Mouse (Mus musculus): ENCODE results near the gene Cmc2.

The Cmc2 gene

DNA sequence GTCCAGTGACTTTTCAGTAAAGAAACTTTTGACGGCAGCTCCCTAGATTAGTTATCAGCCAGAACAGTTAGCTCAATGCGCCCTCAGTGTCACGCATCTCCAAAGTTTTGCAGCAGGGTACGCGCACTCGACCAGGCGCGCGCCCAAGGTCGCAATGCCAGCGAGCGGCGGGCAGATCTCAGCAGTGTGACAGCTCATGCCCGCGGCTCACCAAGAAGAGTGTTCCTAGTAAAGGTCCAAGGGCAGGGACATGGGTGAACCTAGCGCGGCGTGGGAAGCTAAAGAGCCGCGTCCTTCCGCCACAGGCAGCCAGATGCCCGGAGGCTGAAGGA, 284 bp downstream of the Cmc2 start:
- CTCF ChIA-PET, result interaction anchor here (0.9 kb wide), 1 partner anchor 70 kb away, joined by 3 read pairs; no protein-coding TSS in a partner anchor

DNA sequence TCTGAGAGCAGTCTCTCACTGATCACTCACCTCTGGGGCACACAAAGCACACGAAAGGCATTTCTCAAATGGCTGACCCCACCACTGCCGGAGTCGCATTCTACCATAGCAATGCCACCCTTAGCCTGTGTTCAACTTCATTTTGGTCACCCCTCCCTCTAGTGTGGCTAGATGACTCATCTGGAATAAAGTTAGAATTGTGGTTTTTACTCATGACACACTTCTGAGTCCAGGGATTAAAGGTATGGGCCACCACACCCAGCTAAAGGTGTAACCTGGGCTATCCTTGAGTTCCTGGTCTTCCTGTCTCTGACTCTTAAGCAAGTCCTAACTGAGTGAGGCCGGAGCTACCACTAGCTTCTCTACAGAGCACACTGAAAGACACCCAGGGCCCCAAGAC, 15.4 kb downstream of the Cmc2 start:
- CTCF ChIA-PET, result interaction anchor here (0.6 kb wide), 1 partner anchor 234 kb away, joined by 7 read pairs; no protein-coding TSS in a partner anchor

DNA sequence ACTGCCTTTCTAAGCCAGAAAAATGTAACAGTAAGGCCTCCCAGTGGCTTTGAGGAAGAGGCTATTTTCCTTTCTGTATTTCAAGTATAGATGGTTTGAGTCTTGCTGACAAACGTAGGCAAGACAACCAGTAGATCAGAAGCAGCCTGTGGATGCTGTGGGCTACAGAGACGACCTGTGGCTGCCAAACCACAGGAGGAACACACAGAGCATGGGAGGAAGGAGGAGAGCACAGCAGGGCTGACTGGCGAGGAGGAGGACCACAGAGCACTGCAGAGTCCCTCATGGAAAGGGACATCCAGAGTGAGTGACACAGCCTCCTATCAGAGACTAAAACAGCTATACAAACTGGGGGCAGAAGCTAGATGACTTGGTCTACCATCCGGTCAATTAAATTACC, 16.0 kb downstream of the Cmc2 start:
- CTCF ChIA-PET, result interaction anchor here (0.6 kb wide), 2 partner anchors 233 to 1211 kb away, joined by 4 to 7 read pairs; no protein-coding TSS in a partner anchor

DNA sequence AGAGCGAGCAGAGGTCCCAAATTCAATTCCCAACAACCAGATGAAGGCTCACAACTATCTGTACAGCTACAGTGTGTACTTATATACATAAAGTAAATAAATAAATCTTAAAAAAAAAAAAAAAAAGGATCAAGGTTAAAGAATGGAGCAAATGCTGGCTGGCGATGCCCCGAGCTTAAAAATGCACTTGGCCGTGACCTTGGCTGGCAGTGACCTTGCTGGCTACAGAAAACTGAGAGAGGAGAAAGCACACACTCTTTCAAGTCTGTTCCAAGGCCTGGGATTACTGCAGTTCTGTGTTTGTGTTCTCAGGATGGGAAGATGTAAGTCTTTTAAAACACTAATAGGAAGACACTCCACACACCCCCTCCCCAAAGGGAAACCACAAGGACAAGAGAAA, 16.5 kb downstream of the Cmc2 start:
- CTCF ChIA-PET, result interaction anchor here (0.6 kb wide), 1 partner anchor 1211 kb away, joined by 4 read pairs; no protein-coding TSS in a partner anchor

DNA sequence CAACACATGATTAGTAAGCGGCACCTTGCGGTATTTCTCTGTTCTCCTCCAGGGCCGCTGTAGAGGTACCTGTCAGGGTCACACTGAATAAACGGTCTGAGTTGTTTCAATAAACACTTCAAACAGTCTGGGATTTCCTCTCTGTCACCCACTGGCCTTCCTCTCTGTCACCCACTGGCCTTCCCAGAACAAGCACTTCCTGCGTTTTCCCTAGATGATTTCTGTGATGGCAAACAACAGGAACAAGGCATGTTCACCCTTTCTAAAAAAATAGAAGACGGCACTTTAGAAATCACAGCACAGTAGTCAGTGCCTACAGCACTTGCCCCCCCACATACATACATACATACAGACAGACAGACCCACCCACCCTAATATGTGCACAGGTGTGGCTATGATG, 25.7 kb downstream of the Cmc2 start:
- CTCF ChIA-PET, result no interaction called here

DNA sequence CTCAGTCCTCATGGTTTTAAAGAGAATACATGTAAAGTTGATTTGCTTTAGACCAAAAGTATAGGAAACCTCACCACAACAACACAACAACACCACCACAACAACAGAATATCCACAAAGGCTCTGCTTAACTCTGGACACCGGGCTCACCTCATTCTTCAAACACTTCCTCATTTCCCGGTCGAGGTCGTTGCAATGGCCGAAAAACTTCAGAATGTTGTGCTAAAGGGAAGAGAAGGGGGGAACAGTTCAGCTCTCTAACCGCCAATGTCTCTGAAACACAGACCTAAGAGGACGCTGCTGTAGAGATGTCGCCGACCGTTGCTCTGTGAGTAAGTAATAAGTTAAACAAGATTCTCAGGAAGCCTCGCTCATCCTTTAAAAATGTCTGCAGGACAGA, 27.3 kb downstream of the Cmc2 start:
- CTCF ChIA-PET, result no interaction called here

DNA sequence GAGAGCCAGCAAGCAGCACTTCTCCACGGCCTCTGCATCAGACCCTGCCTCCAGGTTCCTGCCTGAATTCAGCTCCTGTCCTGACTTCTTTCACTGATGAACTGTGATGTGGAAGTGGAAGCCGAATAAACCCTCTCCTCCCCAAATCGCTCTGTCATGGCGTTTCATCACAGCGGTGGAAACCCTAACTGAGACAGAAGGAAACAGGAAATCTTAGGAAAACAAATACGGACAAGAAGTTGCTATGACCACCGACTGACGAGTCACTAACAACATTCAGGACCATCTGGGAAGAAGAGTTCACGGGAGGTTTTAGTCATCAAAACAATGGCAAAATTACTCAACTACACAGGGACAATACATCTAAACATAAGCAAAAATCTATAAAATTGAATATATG, 28.6 kb downstream of the Cmc2 start:
- CTCF ChIA-PET, result no interaction called here

DNA sequence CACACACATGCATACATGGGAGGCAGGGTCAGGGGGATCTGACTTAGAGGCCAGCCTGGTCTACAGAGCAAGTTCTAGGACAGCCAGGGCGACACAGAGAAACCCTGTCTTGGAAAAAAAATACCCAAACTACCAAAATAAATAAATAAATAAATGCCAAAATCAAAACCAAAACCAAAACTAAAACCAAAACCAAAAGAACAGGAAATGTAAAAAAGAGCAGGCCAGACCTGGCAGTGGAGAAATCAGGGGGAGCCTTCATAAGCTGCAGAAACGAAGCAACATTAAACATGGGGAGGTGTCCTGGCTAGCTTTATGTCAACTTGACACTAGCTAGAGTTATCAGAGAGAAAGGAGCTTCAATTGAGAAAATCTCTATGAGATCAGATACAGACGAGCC, 29.1 kb downstream of the Cmc2 start:
- CTCF ChIA-PET, result no interaction called here

DNA sequence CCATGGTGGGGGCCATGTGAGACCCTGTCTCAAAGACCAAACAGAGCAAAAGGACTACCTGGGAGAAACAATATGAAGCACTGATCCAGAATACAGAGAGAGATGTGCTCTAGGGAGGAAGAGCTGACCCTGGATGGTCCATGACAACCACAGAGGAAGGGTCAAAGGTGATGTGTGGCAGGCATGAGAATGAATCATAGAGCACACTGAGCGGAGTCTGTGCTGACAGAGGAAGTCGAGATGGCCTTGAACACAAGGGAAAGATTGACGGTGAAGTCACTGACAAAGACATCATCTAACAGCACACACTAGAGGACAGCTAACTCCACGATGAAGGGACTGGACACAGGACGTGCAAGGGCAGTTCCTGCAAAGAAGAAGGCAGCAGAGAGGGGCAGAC, 29.8 kb downstream of the Cmc2 start:
- CTCF ChIA-PET, result no interaction called here

DNA sequence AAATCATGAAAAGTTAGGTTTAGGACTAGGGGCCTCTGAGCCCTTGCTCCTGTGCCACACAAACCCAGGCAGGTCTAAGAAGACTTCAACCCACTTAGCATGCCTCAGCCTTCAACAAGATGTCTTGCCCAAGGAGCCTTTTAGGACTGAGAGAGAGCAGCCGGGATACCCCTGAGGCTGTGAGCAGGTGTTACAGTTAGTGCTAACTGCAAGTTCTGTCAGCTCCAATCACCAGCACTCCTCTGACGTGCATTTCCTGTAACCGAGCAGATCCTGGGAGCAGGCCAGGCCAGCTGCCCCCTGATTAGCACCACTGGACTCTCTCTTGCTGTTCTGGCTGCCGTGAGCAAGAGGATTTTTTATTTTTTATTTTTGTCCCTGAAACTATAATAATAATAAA, 33.4 kb downstream of the Cmc2 start:
- CTCF ChIA-PET, result no interaction called here

DNA sequence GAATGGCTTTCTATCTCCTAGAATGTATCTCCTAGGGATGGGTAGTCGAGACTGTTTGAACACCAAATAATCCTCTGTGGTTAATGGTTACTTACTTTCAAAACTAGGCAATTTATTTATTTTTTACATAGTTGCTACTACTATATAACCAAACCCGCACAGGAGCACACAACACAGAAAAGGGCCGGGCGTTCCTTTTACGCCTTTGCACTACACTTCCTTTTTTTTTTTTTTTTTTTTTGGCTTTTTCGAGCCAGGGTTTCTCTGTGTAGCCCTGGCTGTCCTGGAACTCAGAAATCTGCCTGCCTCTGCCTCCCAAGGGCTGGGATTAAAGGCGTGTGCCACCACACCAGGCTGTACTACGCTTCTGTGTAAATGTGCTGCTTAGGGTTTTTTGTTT, 39.9 kb downstream of the Cmc2 start:
- CTCF ChIA-PET, result no interaction called here

DNA sequence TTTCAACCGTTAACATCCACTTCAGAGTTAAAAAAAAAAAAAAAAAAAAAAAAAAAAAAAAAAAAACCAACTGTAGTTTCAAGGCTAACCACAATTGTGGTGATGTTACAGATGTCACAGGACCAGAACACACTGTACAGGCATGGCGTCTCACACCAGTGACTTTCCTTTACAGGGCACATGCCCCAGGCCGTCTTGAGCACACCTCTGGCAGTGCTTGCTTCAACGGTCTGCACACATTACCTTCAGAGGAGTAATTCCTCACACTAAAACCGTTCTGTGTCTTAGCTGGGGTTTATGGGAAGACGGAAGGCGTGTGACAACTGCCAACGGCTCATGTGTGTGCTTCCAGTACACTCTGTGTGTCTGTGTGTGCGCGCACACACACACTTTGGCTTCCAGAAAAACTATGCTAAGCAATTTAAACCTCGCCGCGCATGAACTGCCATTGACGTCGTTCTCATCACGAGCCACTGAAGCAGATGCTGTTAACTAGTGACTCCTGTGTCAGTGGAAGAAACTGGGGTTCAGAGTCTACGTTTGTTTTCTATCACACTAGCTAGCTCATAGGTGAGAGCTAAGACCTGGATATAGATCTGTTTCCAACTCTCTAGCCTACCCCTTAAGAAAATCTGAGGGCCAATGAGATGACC, 45.3 kb downstream of the Cmc2 start:
- CTCF ChIA-PET, result no interaction called here

DNA sequence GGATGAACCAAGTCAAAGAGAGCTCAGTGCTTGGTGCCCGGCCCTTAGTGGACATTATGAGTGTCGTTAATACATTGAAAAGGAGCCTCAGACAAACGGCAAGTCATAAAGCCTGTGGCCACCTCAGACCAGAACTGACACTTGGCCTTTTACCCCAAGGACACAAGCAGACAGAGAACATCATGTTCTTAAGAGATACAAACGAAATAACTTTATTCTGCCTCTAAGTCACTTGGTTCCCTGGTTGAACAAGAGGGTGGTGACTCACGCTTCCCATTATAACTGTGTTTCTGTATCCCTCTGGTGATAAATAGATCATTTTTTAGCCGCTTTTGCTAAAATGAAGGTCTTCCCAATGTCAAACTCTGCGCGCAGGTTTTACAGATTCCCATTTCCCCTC, 47.3 kb downstream of the Cmc2 start:
- CTCF ChIA-PET, result interaction anchor here (0.8 kb wide), 1 partner anchor 106 kb away, joined by 3 read pairs; no protein-coding TSS in a partner anchor

DNA sequence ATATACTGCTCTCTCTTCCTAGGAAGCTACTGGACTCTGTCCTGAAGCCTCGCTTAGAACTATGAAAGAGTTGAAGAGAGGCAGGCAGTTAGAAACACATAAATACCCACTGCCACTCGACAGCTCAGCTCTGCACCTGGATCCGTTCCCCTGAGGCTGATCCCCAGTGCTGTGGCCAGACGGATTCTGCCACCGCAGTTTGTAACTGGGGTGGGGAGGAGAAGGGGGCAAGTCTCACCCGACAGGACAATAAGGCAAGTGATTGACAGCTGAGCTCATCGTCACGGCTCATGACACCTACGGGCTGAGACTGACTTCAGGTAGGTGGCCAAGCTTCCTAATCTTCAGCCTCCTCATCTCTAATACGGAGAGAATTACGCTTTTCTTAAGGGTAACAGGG, 47.7 kb downstream of the Cmc2 start:
- CTCF ChIA-PET, result interaction anchor here (0.7 to 0.8 kb wide), 2 partner anchors 73 to 106 kb away, joined by 3 to 4 read pairs; no protein-coding TSS in a partner anchor

DNA sequence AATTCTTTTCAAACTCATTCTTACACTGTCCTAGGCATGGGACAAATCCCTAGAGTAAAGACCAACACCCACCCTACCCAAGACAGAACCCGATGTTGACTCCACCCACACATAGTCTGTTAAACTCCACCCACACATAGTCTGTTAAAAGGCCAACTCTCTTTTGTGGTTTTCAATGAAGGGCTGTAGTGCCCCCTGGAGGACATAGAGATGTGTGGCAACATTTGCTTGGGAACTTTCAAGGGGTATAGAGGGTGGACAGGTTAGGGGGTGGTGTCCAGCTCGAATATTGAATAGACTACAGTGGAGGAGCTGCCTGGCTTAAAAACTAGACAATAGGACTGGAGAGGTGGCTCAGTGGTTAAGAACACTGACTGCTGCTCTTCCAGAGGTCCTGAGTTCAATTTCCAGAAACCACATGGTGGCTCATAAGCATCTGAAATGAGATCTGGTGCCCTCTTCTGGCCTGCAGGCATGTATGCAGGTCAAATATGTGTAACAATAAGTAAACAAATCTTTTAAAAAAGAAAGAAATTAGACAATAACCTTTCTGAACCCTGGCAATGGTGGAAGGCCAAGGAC, 48.4 kb downstream of the Cmc2 start:
- CTCF ChIA-PET, result interaction anchor here (0.6 to 0.7 kb wide), 2 partner anchors 9 to 74 kb away, joined by 4 to 5 read pairs; no protein-coding TSS in a partner anchor

DNA sequence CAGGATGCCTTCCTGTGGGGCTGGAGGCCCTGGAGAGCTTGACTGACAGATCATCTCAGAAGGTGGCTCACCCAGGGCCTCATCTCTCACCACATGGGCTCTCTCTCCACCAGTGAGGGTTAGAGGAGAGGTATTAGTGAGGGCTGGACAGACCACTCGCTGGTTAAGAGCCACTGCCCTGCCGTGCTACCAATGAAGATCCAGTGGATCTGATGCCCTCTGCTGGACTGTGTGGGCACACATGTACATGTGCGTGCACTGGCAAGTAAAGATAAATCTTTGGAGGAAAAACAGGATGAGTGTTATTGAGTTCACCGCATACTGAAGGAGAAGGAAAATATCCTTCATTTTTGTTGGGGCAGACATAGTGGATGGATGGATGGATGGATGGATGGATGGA, 52.6 kb downstream of the Cmc2 start:
- CTCF ChIA-PET, result no interaction called here

DNA sequence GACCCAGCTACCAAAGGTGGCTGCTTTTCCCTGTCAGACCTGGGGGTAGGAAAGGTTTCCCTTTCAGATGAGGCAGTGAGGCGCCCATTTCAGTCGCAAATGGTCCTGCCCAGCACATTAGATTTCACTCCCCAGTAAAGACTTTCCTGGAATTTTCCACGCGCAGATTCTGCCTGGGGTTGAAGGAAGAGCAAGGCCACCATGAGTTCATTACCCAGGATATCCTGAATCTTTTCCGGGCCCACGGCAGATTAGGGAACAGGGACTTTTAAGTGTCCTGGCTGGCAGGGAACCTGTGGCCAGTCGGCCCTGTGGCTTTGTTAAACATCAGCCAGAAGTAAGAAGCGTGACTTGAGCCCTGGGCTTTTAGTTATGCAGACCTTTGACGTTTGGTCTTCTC, 53.9 kb downstream of the Cmc2 start:
- CTCF ChIA-PET, result interaction anchor here (0.6 kb wide), 1 partner anchor 129 kb away, joined by 10 read pairs; no protein-coding TSS in a partner anchor

DNA sequence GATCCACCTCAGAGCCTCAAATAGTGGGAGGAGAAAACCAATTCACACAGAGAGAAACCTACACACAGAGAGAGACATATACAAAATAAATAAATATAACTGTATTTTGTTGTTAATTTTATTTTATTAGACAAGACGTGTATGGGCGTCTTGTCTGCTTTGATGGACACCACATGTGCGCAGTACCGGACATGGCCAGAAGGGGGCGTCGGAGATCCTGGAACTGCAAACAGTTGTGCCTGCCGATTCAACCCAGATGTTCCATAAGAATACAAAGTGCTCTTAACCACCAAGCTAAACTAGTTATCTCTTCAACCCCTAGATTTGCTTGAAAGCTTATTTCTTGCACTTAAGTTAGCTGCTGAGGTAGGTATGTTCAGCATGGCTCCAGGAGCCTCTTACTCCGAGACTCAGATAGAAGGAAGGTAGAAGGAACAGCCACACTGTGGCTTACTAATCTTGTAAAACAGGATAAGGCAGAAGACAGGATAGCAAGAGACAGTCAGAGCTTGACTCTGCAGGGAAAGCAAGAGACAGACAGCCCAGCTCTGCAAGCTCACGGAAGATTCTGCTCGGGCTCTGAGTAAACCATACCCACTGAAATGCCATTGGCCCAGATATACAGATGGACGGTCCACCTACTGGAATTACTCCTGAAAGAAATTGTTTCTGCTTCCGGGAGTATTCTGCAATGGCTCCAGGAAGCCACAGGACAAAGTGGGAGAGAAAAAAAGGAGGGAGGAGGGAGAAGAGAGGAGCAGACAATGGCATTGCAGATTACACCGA, 54.9 kb downstream of the Cmc2 start:
- CTCF ChIA-PET, result no interaction called here

DNA sequence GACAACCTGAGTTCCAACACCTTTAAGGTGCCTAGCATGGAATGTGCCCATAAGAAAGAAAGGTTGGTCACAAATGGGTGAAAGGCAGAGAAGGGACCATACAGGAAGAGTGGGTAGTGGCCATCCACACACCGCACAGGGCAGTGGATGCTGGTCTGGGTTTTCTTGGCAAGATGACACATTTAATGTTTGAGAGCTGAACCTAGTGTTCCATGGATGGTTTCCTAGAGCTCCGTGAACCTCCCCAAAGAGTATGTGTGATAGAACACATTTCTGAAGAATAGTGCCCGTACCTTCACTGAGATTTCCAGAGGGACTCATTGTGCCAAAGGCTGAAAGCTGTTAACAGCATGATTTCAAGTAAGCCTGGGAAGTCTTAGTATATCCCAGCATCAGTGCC, 56.7 kb downstream of the Cmc2 start:
- CTCF ChIA-PET, result no interaction called here

DNA sequence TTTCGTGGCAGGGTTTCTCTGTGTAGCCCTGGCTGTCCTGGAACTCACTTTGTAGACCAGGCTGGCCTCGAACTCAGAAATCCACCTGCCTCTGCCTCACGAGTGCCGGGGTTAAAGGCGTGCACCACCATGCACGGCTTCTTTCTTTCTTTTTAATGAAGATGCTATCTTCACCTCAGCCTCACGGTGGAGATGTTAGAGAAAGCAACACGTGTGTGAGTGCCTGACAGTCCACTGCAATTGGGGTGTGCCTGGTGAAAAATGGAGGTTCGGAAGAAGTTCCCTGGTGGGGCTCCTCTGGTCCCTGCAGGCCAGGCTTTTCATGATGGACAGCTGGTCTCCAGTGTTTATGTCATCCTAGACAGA, 57.2 kb downstream of the Cmc2 start:
- CTCF ChIA-PET, result no interaction called here

DNA sequence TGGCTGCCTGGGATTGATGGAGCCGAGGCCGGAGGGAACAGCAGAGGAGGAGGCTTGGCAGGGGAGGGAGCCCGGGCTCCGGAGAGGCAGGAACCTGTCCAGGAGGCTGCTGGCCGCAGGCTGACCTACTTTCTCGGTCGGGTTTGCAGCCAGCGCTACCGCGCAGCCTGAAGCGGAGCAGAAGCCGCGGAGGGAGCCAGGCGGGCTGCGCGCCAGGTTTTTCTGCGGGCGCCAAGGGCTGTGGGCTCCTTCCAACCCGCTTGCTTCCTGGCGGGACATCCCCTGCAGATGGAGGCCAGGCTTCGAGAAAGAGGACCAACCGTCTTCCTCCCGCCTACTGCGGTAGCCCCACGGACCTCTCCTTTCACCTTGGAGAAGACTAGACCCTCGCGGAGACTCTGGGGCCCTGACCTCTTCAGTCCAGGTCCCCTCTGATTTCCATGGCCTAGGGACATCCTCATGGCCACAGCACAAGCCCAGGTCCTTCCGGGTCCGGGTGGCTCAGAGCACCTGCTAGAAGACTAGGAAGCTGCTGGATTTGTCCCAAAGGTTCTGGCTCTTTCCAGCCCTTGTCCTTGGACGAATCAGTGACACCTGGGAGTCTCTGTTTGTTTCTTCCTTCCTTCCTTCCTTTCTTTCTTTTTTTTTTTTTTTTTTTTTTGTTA, 57.8 kb downstream of the Cmc2 start:
- CTCF ChIA-PET, result no interaction called here

DNA sequence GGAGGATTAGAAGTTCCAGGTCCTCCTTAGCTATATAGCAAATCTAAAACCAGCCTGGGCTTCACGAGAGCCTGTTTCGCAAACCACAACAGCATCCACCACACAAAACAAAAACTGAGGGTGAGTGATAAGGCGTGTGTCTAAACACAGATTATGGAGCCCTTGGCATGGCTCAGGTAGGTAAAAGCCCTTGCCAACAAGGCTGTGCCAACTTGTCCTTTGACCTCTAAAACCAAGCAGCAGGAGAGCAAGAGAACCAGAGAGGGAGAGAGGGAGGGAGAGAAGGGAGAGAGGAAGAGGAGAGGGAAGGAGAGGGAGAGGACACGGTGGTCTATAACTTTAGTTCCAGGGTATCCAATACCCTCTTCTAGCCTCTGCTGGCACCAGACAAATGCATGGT, 59.1 kb downstream of the Cmc2 start:
- CTCF ChIA-PET, result no interaction called here

DNA sequence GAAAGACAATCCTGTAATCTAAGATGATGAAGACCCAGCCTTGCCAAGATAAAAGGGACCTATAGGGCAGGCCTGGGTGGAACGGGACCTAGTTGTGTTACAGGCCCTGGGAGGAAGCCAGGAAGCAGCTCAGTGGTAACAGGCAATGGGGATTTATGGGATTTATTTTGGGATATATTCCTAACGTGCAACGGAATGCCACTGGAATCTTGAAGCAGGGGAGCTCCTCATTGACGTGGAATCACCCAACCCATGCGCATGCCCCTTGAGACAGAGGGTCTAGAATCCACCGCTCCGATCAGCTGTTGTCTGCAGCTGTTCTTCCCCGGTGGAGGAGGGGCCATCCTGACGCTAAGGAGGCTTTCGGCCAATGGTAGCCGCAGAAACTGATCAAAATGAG, 69.2 kb downstream of the Cmc2 start:
- CTCF ChIA-PET, result no interaction called here
